Mouse (Mus musculus): ENCODE results near the gene Gm10964. TPM values are rescaled to one million over a fixed set of nuclear protein-coding genes. Genes with fewer than 3 reads are reported as not detected.

The Gm10964 gene
- polyA plus RNA-seq, 1 experiment from 2014 or later: not detected

DNA sequence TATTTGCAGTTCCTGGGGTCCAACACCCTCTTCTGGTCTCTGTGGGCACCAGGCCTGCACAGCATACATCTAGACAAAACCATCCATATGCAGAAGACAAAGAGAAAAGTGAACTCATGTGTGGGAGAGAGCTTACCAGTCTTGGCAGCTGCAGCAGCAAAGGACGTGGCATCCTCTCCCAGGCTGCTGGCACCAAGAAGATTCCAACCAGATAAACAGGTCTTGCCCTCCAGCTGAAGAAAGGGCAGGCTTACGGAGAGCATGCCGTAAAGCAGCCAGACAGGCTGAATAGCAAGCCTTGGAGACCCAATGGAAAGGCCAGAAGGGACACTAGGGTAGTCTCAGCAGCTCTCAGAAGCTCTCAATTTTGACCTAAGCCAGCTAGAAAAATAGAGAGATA is 7.0 kb upstream of the Gm10964 start:
- H3K4me2 ChIP-seq (replicated peaks; ENCODE audit: low read depth, low read length): no peak overlapping the region
- WGBS: 87% methylated on average over 3 of the region's 3 CpGs
- ATAC-seq (ENCODE audit: low FRiP score, low TSS enrichment): no peak
- H3K27me3 ChIP-seq (ENCODE audit: control insufficient read depth, insufficient read depth, low read length): no peaks in the 10 kb centered on the region
- peaks cover 4% of the 10 kb centered on the region; the same call in 1 of the 2 replicates for H3K36me3 ChIP-seq (ENCODE audit: control insufficient read depth, insufficient read depth, low read length)
- H3K27ac ChIP-seq (ENCODE audit: low read depth, low read length): no peak overlapping the region
- H3K9me3 ChIP-seq (ENCODE audit: control insufficient read depth, low read length): no peaks in the 10 kb centered on the region
- H3K4me1 ChIP-seq (ENCODE audit: control insufficient read depth, insufficient read depth, low read length): peaks cover 42% of the 10 kb centered on the region
- no peak overlapping the region for H3K9ac ChIP-seq (ENCODE audit: low read depth, low read length)
- H3K4me3 ChIP-seq (ENCODE audit: low read length): no peak overlapping the region

DNA sequence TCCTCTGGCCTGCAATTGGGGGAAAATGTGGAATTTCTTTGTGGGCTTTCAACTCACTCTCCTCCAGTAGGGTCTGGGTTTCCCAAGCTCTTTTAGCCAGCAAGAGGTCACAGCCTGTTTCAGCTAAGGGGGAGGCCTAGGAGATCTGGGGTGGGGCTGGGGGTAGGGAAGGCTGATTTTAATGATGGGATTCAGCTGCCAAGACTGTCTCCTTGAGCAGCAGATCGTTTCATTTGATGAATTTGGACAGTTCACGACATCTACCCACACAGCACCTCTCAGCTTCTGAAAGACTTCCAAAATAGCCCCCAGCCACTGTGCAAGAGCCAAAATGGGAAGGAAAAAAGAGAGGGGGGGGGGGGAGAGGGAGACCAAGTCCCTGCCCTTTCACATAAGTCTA is 6.0 kb upstream of the Gm10964 start:
- Histone ChIP-seq H3K4me2 (replicated peaks; ENCODE audit: low read depth, low read length) (no peak overlapping the region), H3K4me1 (ENCODE audit: control insufficient read depth, insufficient read depth, low read length) (peaks cover 48% of the 10 kb centered on the region), H3K27ac (ENCODE audit: low read depth, low read length) (peak overlapping the region; percentile 73; the same call in 1 of the 2 replicates), H3K36me3 (ENCODE audit: control insufficient read depth, insufficient read depth, low read length) (peaks cover 4% of the 10 kb centered on the region; the same call in 1 of the 2 replicates), H3K9me3 (ENCODE audit: control insufficient read depth, low read length) (no peaks in the 10 kb centered on the region), H3K27me3 (ENCODE audit: control insufficient read depth, insufficient read depth, low read length) (no peaks in the 10 kb centered on the region), H3K9ac (ENCODE audit: low read depth, low read length) (no peak overlapping the region), H3K4me3 (ENCODE audit: low read length) (no peak overlapping the region)
- 24% methylated on average over 2 of the region's 2 CpGs for WGBS
- no peak for ATAC-seq (ENCODE audit: low FRiP score, low TSS enrichment)

- Histone ChIP-seq H3K9me3 (ENCODE audit: control insufficient read depth, low read length) (no peaks in the 10 kb centered on the region), H3K4me3 (ENCODE audit: low read length) (peak overlapping the region; percentile 40; the same call in 1 of the 2 replicates), H3K4me1 (ENCODE audit: control insufficient read depth, insufficient read depth, low read length) (peaks cover 48% of the 10 kb centered on the region), H3K9ac (ENCODE audit: low read depth, low read length) (peak overlapping the region; percentile 54; the same call in 1 of the 2 replicates), H3K36me3 (ENCODE audit: control insufficient read depth, insufficient read depth, low read length) (peaks cover 4% of the 10 kb centered on the region; the same call in 1 of the 2 replicates), H3K27me3 (ENCODE audit: control insufficient read depth, insufficient read depth, low read length) (no peaks in the 10 kb centered on the region), H3K4me2 (replicated peaks; ENCODE audit: low read depth, low read length) (peak overlapping the region; percentile 51), H3K27ac (ENCODE audit: low read depth, low read length) (peak overlapping the region; percentile 94; the same call in 1 of the 2 replicates)
- ATAC-seq (ENCODE audit: low FRiP score, low TSS enrichment): no peak
- WGBS: 38% methylated on average over 19 of the region's 19 CpGs
Observed at GRCm38 (mm10) chr3:103733799-103734695, 5.1 kb upstream of the Gm10964 start.

DNA sequence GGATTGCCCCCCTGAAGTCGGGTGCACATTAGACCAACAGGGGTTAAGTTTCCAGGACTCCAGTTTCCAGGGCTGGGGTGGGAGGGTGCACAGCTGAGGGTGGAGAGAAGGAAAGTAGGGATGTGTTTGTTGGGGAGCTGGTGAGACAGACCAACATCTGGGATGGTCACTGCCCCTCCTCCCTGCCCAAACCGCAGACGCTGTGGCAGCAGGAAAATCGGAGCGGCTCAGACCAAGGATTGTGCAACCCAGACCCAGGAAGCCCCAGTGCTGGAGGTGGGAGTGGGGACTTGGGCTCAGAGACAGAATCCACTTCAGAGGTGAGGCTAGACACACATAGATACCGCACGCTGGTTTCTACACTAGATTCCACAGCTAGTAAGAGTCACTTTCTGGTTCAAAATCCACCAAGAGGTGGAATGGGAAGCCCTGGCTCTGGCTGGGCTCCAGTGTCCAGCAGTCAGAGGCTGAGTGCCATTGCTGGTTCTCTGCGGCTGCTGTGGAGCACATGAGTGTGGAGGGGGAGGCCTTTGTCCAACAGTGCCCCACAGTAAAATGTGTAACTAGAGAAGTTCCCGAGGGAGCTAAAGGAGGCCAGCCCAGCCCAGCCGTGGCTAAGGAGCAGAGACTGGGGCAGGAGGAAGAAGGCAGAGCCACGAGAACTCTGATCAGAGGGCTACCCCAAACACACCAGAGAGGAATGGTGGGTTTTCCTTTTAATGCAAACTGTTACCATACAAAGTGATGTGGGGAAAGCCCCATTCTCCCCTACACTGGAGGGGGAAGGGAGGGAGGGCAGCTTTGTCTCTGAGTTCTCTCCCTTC is 4.3 kb upstream of the Gm10964 start:
- H3K9ac ChIP-seq (ENCODE audit: low read depth, low read length): peak overlapping the region; percentile 54; the same call in 1 of the 2 replicates
- peaks cover 4% of the 10 kb centered on the region; the same call in 1 of the 2 replicates for H3K36me3 ChIP-seq (ENCODE audit: control insufficient read depth, insufficient read depth, low read length)
- ATAC-seq (ENCODE audit: low FRiP score, low TSS enrichment): peak; percentile 47; the same call in 1 of the 2 replicates
- H3K4me2 ChIP-seq (replicated peaks; ENCODE audit: low read depth, low read length): peak overlapping the region; percentile 51
- no peaks in the 10 kb centered on the region for H3K9me3 ChIP-seq (ENCODE audit: control insufficient read depth, low read length)
- H3K4me1 ChIP-seq (ENCODE audit: control insufficient read depth, insufficient read depth, low read length): peaks cover 48% of the 10 kb centered on the region
- no peaks in the 10 kb centered on the region for H3K27me3 ChIP-seq (ENCODE audit: control insufficient read depth, insufficient read depth, low read length)
- peak overlapping the region; percentile 94; the same call in 1 of the 2 replicates for H3K27ac ChIP-seq (ENCODE audit: low read depth, low read length)
- WGBS: 8% methylated on average over 11 of the region's 11 CpGs
- H3K4me3 ChIP-seq (ENCODE audit: low read length): peak overlapping the region; percentile 40

DNA sequence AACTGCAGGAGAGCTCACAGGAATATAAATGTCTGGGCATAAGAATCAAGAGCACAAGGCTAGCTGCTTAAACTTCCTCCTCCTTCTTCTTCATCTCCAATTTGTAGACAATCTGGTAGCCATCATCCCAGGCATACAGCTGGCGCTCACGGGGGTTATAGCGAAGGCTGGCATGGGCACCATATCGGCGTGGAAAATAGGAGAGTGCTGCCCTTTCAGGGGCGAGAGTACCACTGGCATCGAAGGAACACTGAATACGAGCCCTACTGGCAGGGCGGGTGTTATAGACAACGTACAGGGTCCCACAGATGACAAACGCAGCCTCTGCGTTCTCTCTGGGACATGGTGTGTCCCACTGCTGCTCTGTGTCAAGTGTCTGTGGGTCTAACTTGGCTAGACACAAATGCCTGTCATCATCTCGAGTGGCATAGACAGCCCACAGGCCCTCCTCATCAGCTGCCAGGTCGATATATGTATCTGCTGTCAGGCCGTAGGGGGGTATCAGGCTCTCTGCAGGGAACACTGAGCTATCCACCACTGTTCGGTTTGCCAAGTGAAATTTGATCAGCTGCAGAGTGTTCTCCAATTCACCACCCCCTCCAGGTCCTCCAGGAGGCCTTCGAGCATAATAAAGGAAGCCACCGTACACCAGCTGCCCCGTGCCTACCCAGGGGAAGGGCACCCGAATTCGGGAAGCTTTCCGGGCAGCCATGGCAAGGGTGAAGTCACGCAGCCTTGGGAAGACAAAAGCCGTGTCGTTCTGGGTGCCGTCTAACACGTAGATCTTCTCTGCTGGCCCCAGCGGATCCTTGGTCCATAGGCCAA is 3.2 kb upstream of the Gm10964 start:
- Histone ChIP-seq H3K4me3 (ENCODE audit: low read length) (peak overlapping the region; percentile 40), H3K9ac (ENCODE audit: low read depth, low read length) (peak overlapping the region; percentile 54), H3K36me3 (ENCODE audit: control insufficient read depth, insufficient read depth, low read length) (peaks cover 4% of the 10 kb centered on the region; the same call in 1 of the 2 replicates), H3K9me3 (ENCODE audit: control insufficient read depth, low read length) (no peaks in the 10 kb centered on the region), H3K27me3 (ENCODE audit: control insufficient read depth, insufficient read depth, low read length) (no peaks in the 10 kb centered on the region), H3K4me1 (ENCODE audit: control insufficient read depth, insufficient read depth, low read length) (peaks cover 48% of the 10 kb centered on the region), H3K27ac (ENCODE audit: low read depth, low read length) (peak overlapping the region; percentile 94; the same call in 1 of the 2 replicates), H3K4me2 (replicated peaks; ENCODE audit: low read depth, low read length) (peak overlapping the region; percentile 51)
- 57% methylated on average over 28 of the region's 28 CpGs for WGBS
- ATAC-seq (ENCODE audit: low FRiP score, low TSS enrichment): no peak

DNA sequence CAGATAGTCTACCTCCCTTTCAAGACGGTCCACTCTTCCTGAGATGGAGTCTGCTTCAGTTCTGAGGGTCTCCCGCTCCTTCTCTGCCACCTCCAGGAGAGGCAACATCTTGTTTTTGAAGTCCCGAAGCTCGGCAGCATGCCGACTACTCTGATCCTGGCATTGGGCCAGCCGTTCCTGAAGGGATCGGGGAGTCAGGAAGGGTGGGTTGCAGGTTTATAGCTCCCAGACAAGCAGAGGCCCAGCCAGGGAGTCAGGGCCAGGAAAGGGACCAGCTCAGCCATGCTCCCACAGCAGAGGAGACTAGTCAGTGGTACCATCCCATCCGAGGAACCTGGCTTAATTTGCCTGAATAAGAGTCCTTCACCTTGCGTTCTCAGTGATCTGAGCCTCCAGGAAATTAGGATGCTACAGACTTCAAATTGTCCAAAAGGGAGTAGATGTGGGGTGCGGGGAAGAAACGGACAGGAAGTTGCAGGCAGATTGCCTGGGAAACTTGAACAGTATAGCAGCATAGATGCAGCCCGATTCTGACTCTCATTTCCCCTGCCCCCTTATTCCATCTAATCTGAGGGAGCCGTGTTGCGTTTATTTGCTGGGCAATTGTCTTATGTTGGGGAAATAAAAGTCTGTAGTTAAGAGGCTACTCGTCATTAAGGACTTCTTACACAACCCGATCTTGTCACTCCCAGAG is 2.0 kb upstream of the Gm10964 start:
- WGBS: 20% methylated on average over 16 of the region's 16 CpGs
- Histone ChIP-seq H3K4me2 (replicated peaks; ENCODE audit: low read depth, low read length) (peak overlapping the region; percentile 51), H3K4me1 (ENCODE audit: control insufficient read depth, insufficient read depth, low read length) (peaks cover 48% of the 10 kb centered on the region), H3K27ac (ENCODE audit: low read depth, low read length) (peak overlapping the region; percentile 94), H3K4me3 (ENCODE audit: low read length) (peak overlapping the region; percentile 40), H3K9ac (ENCODE audit: low read depth, low read length) (peak overlapping the region; percentile 54), H3K36me3 (ENCODE audit: control insufficient read depth, insufficient read depth, low read length) (peaks cover 7% of the 10 kb centered on the region; the same call in 1 of the 2 replicates), H3K27me3 (ENCODE audit: control insufficient read depth, insufficient read depth, low read length) (no peaks in the 10 kb centered on the region), H3K9me3 (ENCODE audit: control insufficient read depth, low read length) (no peaks in the 10 kb centered on the region)
- no peak for ATAC-seq (ENCODE audit: low FRiP score, low TSS enrichment)

- 0% methylated on average over 18 of the region's 18 CpGs for WGBS
- Histone ChIP-seq H3K4me1 (ENCODE audit: control insufficient read depth, insufficient read depth, low read length) (peaks cover 45% of the 10 kb centered on the region), H3K4me3 (ENCODE audit: low read length) (peak within 1 kb of the TSS; percentile 40), H3K27ac (ENCODE audit: low read depth, low read length) (peak within 1 kb of the TSS; percentile 94), H3K36me3 (ENCODE audit: control insufficient read depth, insufficient read depth, low read length) (peaks cover 12% of the 10 kb centered on the region; the same call in 1 of the 2 replicates), H3K9ac (ENCODE audit: low read depth, low read length) (peak within 1 kb of the TSS; percentile 54), H3K27me3 (ENCODE audit: control insufficient read depth, insufficient read depth, low read length) (no peaks in the 10 kb centered on the region), H3K4me2 (replicated peaks; ENCODE audit: low read depth, low read length) (peak within 1 kb of the TSS; percentile 51), H3K9me3 (ENCODE audit: control insufficient read depth, low read length) (no peaks in the 10 kb centered on the region)
- peak; percentile 85 for ATAC-seq (ENCODE audit: low FRiP score, low TSS enrichment)
Observed at GRCm38 (mm10) chr3:103737778-103738571, 1.2 kb upstream of the Gm10964 start, which contains the start of gene Olfml3. TSS of gene Olfml3 (minus strand) at chr3:103738001.
